Mouse (Mus musculus) hindbrain, embryonic 16.5 days (tissue): ENCODE results near the gene Cdc42ep4. TPM values are rescaled to one million over a fixed set of nuclear protein-coding genes. Genes with fewer than 3 reads are reported as not detected.

Experiments
- ATAC-seq: fragments of 200-750 bp; cut with Nextera tagmentation; 2 replicates; pipeline ENCODE4 v1.8.0; 2017; ENCODE audit warnings: moderate TSS enrichment, moderate library complexity
- H3K27ac ChIP-seq: fragments of 300-500 bp; sonication (generic); 2 replicates; pipeline ENCODE4 v1.5.1; 2014; ENCODE audit warnings: low read depth, mild to moderate bottlenecking, control low read depth, low read length, moderate library complexity
- H3K27me3 ChIP-seq: fragments of 300-500 bp; sonication (generic); replicated peaks from 2 replicates; pipeline ENCODE4 v1.6.1; 2014; ENCODE audit warnings: low read length; ENCODE audit not compliant: control insufficient read depth, insufficient read depth
- H3K36me3 ChIP-seq: fragments of 300-500 bp; sonication (generic); 2 replicates; pipeline ENCODE4 v1.6.1; 2014; ENCODE audit warnings: mild to moderate bottlenecking, low read length, moderate library complexity, mixed read lengths; ENCODE audit not compliant: control insufficient read depth, insufficient read depth
- H3K4me1 ChIP-seq: fragments of 300-500 bp; sonication (generic); 2 replicates; pipeline ENCODE4 v1.6.1; 2014; ENCODE audit warnings: low read depth, low read length; ENCODE audit not compliant: control insufficient read depth, insufficient read depth
- H3K4me2 ChIP-seq: fragments of 300-500 bp; sonication (generic); 2 replicates; pipeline ENCODE4 v1.6.1; 2014; ENCODE audit warnings: mild to moderate bottlenecking, low read length, control low read depth, moderate library complexity
- H3K4me3 ChIP-seq: fragments of 300-500 bp; sonication (generic); 2 replicates; pipeline ENCODE4 v1.5.1; 2014; ENCODE audit warnings: mild to moderate bottlenecking, low read length, control low read depth, moderate library complexity
- H3K9ac ChIP-seq: fragments of 300-500 bp; sonication (generic); 2 replicates; pipeline ENCODE4 v1.6.1; 2014; ENCODE audit warnings: low read depth, mild to moderate bottlenecking, control low read depth, low read length, moderate library complexity
- H3K9me3 ChIP-seq: fragments of 300-500 bp; sonication (generic); 2 replicates; pipeline ENCODE4 v1.6.1; 2014; ENCODE audit warnings: mild to moderate bottlenecking, low read length, moderate library complexity; ENCODE audit not compliant: control insufficient read depth
- WGBS: fragments of 180-500 bp; shearing (Covaris S2); extraction: QIAGEN DNeasy Blood & Tissue Kit; methylation state at CpG from one replicate; pipeline ENCODE4 v1.1.7; 2014; 5-methylcytosine and 5-hydroxymethylcytosine counted together
- polyA plus RNA-seq: library from polyadenylated mRNA; unstranded; fragments of >200 nt; fragmentation: Nextera tagmentation; extraction: Ambion mirVana; gene quantifications from 2 replicates; pipeline ENCODE4 v1.2.1, GENCODE M21; 2015

The Cdc42ep4 gene
- polyA plus RNA-seq = 72.2 and 80.1 TPM in 2 replicates

- peak; percentile 92 for ATAC-seq
- 0% methylated on average over 44 of the region's 44 CpGs for WGBS
- Histone ChIP-seq H3K36me3 (no peaks in the 10 kb centered on the region), H3K4me3 (peak within 1 kb of the TSS; percentile 94), H3K9ac (peak within 1 kb of the TSS; percentile 99), H3K4me1 (peaks cover 35% of the 10 kb centered on the region), H3K27ac (peak within 1 kb of the TSS; percentile 97), H3K27me3 (no peaks in the 10 kb centered on the region), H3K4me2 (peak within 1 kb of the TSS; percentile 90), H3K9me3 (no peaks in the 10 kb centered on the region)
Observed at GRCm38 (mm10) chr11:113751484-113752084, at the start of gene Cdc42ep4. Cdc42ep4 (minus strand) TSS chr11:113751881.

DNA sequence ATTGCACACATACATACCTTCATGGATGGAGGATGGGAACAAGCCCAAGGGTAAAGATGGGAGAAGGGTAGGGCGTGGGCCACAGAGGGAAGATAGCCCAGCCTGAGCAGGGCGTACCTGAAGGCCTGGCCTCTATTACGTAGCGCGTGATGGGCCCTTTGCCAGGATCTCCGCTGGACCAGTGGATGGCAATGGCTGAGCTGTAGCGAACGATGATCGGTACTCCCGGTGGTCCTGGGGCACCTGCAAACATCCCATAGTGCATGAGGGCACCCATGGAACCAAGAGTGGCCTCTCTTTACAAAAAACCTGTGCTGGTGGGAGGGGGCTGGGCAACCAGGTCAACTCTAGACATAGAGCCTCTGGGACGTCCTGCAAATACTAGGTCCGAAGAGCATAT lies 48.3 kb upstream of the Cdc42ep4 start:
- no peaks in the 10 kb centered on the region for H3K36me3 ChIP-seq
- H3K4me1 ChIP-seq = peaks cover 8% of the 10 kb centered on the region
- 98% methylated on average over 12 of the region's 12 CpGs for WGBS
- H3K27me3 ChIP-seq = no peaks in the 10 kb centered on the region
- no peak overlapping the region for H3K27ac ChIP-seq
- no peak overlapping the region for H3K4me3 ChIP-seq
- no peak overlapping the region for H3K9ac ChIP-seq
- no peak overlapping the region for H3K4me2 ChIP-seq
- no peaks in the 10 kb centered on the region for H3K9me3 ChIP-seq
- no peak for ATAC-seq

- peaks cover 8% of the 10 kb centered on the region for H3K4me1 ChIP-seq
- no peaks in the 10 kb centered on the region for H3K27me3 ChIP-seq
- WGBS = 28% methylated on average over 14 of the region's 14 CpGs
- no peak overlapping the region for H3K4me2 ChIP-seq
- H3K27ac ChIP-seq = no peak overlapping the region
- H3K36me3 ChIP-seq = no peaks in the 10 kb centered on the region
- H3K9ac ChIP-seq = no peak overlapping the region; the same call in 1 of the 2 replicates
- no peak for ATAC-seq
- H3K4me3 ChIP-seq = no peak overlapping the region
- H3K9me3 ChIP-seq = no peaks in the 10 kb centered on the region
Observed at GRCm38 (mm10) chr11:113799041-113799447, 47.4 kb upstream of the Cdc42ep4 start.

DNA sequence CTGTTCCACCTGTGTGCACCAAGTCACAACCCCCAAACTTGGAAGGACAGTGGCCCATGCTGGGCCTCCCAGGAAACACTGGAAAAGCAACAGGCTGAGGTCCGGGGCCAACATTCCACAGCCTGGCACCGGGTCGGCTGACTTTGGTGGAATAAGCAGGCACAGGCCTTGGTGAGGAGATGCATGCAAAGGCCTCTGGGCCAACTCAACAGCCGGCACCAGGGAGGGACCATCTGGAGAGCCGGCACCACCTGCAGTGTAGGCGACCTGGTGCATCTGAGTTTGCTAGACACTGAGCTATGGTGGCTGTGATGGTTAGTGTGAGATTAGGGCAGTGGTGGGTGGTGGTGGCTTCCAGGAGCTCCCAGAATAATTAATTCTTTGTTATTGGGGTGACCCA lies 46.3 kb upstream of the Cdc42ep4 start:
- peaks cover 8% of the 10 kb centered on the region for H3K4me1 ChIP-seq
- no peaks in the 10 kb centered on the region for H3K27me3 ChIP-seq
- 0 out of 2 replicates have a peak, but pooled peaks cover under 1% of the 10 kb centered on the region for H3K36me3 ChIP-seq
- no peaks in the 10 kb centered on the region for H3K9me3 ChIP-seq
- no peak overlapping the region for H3K4me3 ChIP-seq
- 47% methylated on average over 6 of the region's 6 CpGs for WGBS
- H3K27ac ChIP-seq = no peak overlapping the region
- peak; percentile 45; the same call in 1 of the 2 replicates for ATAC-seq
- H3K9ac ChIP-seq = no peak overlapping the region
- H3K4me2 ChIP-seq = no peak overlapping the region

DNA sequence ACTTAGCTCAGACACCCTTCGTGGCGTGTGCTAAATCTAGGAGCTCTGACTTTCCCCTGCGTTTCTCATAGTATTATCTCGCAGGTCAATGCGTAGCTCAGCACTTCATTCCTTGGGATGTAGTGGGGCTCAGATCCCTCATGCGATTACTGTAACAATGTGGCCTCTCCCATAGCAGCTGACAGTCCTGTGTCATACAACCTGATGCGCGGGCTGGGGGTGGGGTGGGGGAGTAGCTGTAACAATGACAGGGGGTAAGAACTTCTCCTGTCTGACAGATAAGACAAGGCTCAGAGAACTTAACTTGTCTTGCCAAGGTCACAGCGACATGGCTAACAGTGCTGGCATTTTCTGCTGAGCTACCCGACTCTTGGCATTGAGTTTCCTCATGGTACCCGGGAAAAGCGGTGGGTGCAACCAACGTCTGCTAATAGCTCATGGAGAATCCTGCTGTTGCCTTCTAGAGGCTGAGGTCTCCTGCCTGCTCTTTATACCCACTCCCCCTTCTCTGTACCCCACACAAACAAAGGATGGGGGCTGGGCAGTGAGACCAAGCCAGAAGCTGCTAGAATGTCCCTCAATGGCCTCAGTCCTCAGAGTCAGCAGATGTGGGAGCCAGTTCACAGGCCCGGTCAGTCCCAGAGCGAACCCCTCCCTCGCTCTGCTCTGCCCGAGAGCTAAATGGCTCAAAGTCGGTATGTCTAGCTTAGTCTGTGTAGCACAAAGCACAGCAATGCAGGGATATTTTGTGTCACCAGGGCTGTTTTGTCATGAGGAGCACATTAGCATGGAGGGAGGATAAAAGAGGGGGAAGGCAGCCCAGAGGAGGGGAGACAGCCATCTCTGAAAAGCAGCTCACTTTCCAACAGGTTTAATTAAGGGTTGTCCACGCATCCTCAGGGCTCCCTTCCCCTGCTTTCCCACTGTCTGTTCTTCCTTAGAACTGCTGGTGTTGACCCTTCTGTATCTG lies 45.6 kb upstream of the Cdc42ep4 start:
- WGBS = 46% methylated on average over 19 of the region's 19 CpGs
- Histone ChIP-seq H3K4me1 (peaks cover 8% of the 10 kb centered on the region), H3K4me2 (no peak overlapping the region), H3K36me3 (0 out of 2 replicates have a peak, but pooled peaks cover 2% of the 10 kb centered on the region), H3K4me3 (no peak overlapping the region), H3K27me3 (no peaks in the 10 kb centered on the region), H3K9ac (no peak overlapping the region), H3K9me3 (no peaks in the 10 kb centered on the region), H3K27ac (no peak overlapping the region)
- peak; percentile 57 for ATAC-seq

- Histone ChIP-seq H3K9me3 (no peaks in the 10 kb centered on the region), H3K36me3 (0 out of 2 replicates have a peak, but pooled peaks cover 2% of the 10 kb centered on the region), H3K27ac (no peak overlapping the region), H3K4me1 (peaks cover 13% of the 10 kb centered on the region), H3K4me3 (no peak overlapping the region), H3K27me3 (no peaks in the 10 kb centered on the region), H3K4me2 (no peak overlapping the region), H3K9ac (no peak overlapping the region)
- 73% methylated on average over 12 of the region's 12 CpGs for WGBS
- no peak for ATAC-seq
Observed at GRCm38 (mm10) chr11:113795846-113796245, 44.2 kb upstream of the Cdc42ep4 start.

DNA sequence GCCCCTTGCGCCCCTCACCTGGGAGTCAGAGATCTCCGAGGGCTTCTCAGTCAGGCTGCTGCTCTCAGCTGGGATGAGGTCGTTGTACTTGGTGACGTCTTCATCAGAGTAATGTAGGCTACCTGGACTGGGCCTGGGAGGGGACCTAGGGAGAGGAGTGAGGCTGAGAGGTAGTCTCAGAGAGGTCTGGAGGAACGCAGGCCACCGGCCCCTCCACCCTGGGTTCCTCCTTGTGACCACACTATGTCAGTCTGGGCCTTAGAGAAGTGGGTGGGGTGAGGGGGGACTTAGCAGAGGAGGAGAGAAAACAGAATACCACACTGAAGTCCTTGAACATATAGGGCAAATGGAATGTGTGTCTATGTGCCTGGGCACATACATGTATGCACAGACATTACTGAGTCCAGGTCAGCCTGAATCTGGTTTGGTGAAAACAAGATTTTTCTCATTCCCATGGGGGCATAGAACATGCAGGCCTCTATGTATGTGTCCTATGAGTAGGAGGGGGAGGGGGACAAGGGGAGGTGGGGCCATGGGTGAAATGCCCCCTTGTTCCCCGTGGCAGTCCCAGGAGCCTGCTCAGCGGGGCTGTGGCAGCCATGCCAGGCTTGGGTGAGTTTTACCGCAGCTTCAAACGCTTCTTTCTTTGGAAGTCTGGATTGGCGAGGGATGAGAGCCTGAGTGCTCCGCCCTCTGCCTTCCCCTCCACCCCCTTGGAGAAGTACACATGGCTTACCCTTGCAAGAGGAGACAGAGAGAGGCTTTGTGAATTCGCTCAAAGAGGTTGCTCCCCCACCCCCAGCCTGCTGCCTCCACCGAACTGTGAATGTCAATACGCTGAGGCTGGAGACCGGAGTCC lies 39.9 kb upstream of the Cdc42ep4 start:
- H3K27ac ChIP-seq = peak overlapping the region; percentile 66; the same call in 1 of the 2 replicates

GRCm38 (mm10) chr11:113789101-113789500 lies 37.4 kb upstream of the Cdc42ep4 start:
- no peak overlapping the region for H3K4me2 ChIP-seq
- H3K9ac ChIP-seq = no peak overlapping the region
- peaks cover 22% of the 10 kb centered on the region for H3K4me1 ChIP-seq
- H3K27me3 ChIP-seq = no peaks in the 10 kb centered on the region
- no peaks in the 10 kb centered on the region for H3K9me3 ChIP-seq
- ATAC-seq = no peak
- 0 out of 2 replicates have a peak, but pooled peaks cover 2% of the 10 kb centered on the region for H3K36me3 ChIP-seq
- no peak overlapping the region for H3K27ac ChIP-seq
- H3K4me3 ChIP-seq = no peak overlapping the region
- 18% methylated on average over 1 of the region's 1 CpGs for WGBS

More for the DNA sequence above, 39.9 kb upstream of the Cdc42ep4 start:
- Histone ChIP-seq H3K4me2 (no peak overlapping the region), H3K4me3 (no peak overlapping the region), H3K9me3 (no peaks in the 10 kb centered on the region), H3K9ac (no peak overlapping the region), H3K4me1 (peaks cover 5% of the 10 kb centered on the region), H3K36me3 (0 out of 2 replicates have a peak, but pooled peaks cover 2% of the 10 kb centered on the region), H3K27me3 (no peaks in the 10 kb centered on the region)
- 42% methylated on average over 16 of the region's 16 CpGs for WGBS
- ATAC-seq = peak; percentile 91
